Mouse (Mus musculus) stomach, embryonic 15.5 days (tissue): Measurements from ENCODE around the gene Filip1. TPM values are rescaled to one million over a fixed set of nuclear protein-coding genes. Genes with fewer than 3 reads are reported as not detected.

Experiments
- ATAC-seq: fragments of 200-750 bp; cut with Nextera tagmentation; 2 replicates; pipeline ENCODE4 v1.8.0; 2017; ENCODE audit warnings: low read depth, moderate number of reproducible peaks, moderate TSS enrichment; ENCODE audit not compliant: insufficient read depth, low FRiP score
- H3K27ac ChIP-seq: fragments of 300-500 bp; sonication (generic); 2 replicates; pipeline ENCODE4 v1.5.1; 2015; ENCODE audit warnings: mild to moderate bottlenecking, inconsistent platforms
- H3K27me3 ChIP-seq: fragments of 300-500 bp; sonication (generic); replicated peaks from 2 replicates; pipeline ENCODE4 v1.6.1; 2015; ENCODE audit warnings: inconsistent platforms
- H3K36me3 ChIP-seq: fragments of 300-500 bp; sonication (generic); 2 replicates; pipeline ENCODE4 v1.6.1; 2015; ENCODE audit warnings: inconsistent platforms
- H3K4me1 ChIP-seq: fragments of 300-500 bp; sonication (generic); 2 replicates; pipeline ENCODE4 v1.6.1; 2015; ENCODE audit warnings: inconsistent platforms
- H3K4me2 ChIP-seq: fragments of 300-500 bp; sonication (generic); 2 replicates; pipeline ENCODE4 v1.6.1; 2015; ENCODE audit warnings: mild to moderate bottlenecking, inconsistent platforms
- H3K4me3 ChIP-seq: fragments of 300-500 bp; sonication (generic); replicated peaks from 2 replicates; pipeline ENCODE4 v1.5.1; 2015; ENCODE audit warnings: inconsistent platforms
- H3K9ac ChIP-seq: fragments of 300-500 bp; sonication (generic); 2 replicates; pipeline ENCODE4 v1.6.1; 2015; ENCODE audit warnings: inconsistent platforms
- H3K9me3 ChIP-seq: fragments of 300-500 bp; sonication (generic); 2 replicates; pipeline ENCODE4 v1.6.1; 2016; ENCODE audit warnings: inconsistent platforms
- WGBS: fragments of 180-500 bp; shearing (Covaris S2); methylation state at CpG from one replicate; pipeline ENCODE4 v1.1.7; 2015; 5-methylcytosine and 5-hydroxymethylcytosine counted together
- polyA plus RNA-seq: library from polyadenylated mRNA; unstranded; fragments of >200 nt; fragmentation: Nextera tagmentation; extraction: Ambion mirVana; gene quantifications from 2 replicates; pipeline ENCODE4 v1.2.1, GENCODE M21; 2015

The Filip1 gene
- polyA plus RNA-seq, 1 experiment from 2014 or later = 11.9 TPM

- H3K27me3 ChIP-seq = no peaks in the 10 kb centered on the region
- H3K9me3 ChIP-seq = no peaks in the 10 kb centered on the region
- no peaks in the 10 kb centered on the region for H3K36me3 ChIP-seq
- WGBS = 52% methylated on average over 1 of the region's 1 CpGs
- H3K4me1 ChIP-seq = no peaks in the 10 kb centered on the region
- H3K9ac ChIP-seq = no peak overlapping the region
- H3K4me3 ChIP-seq = no peak overlapping the region
- H3K4me2 ChIP-seq = no peak overlapping the region
- H3K27ac ChIP-seq = no peak overlapping the region
- no peak for ATAC-seq
Measured at GRCm38 (mm10) chr9:80021648-80022047, 9.0 kb upstream of the Filip1 start.

DNA sequence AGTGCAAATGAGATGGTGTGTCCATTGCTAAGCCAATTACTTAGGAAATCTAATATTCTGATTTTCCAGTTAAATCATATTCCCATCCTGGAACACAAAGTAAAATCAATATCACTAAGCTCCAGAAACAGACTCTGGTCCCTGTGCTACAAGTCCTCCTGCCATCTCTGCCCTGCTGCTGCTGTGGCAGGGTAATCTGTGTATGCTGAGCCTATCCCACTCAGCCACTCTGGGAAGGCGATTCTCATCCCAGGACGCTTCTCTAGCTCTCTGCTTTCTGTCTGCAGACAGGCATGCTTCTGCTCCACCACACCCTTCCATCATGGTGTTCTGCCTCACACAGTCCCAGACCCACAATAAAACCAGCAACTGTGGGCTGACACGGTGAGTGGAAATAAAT, 7.8 kb upstream of the Filip1 start:
- Histone ChIP-seq H3K9ac (no peak overlapping the region), H3K9me3 (no peaks in the 10 kb centered on the region), H3K4me3 (no peak overlapping the region), H3K4me1 (no peaks in the 10 kb centered on the region), H3K27ac (no peak overlapping the region), H3K27me3 (no peaks in the 10 kb centered on the region), H3K4me2 (no peak overlapping the region), H3K36me3 (no peaks in the 10 kb centered on the region)
- ATAC-seq = no peak
- WGBS = 50% methylated on average over 3 of the region's 3 CpGs

GRCm38 (mm10) chr9:80012016-80012415, 635 bp downstream of the Filip1 start:
- Histone ChIP-seq H3K4me1 (no peaks in the 10 kb centered on the region), H3K27ac (no peak overlapping the region), H3K4me2 (no peak overlapping the region), H3K4me3 (no peak overlapping the region), H3K9me3 (no peaks in the 10 kb centered on the region), H3K27me3 (no peaks in the 10 kb centered on the region), H3K36me3 (no peaks in the 10 kb centered on the region), H3K9ac (no peak overlapping the region)
- ATAC-seq = no peak
- 81% methylated on average over 13 of the region's 13 CpGs for WGBS

- Histone ChIP-seq H3K27ac (no peak overlapping the region), H3K36me3 (no peaks in the 10 kb centered on the region), H3K27me3 (no peaks in the 10 kb centered on the region), H3K9me3 (no peaks in the 10 kb centered on the region), H3K4me3 (no peak overlapping the region), H3K4me2 (no peak overlapping the region), H3K4me1 (no peaks in the 10 kb centered on the region), H3K9ac (no peak overlapping the region)
- no peak for ATAC-seq
- 49% methylated on average over 14 of the region's 14 CpGs for WGBS
Measured at GRCm38 (mm10) chr9:80002394-80003188, 10.1 kb downstream of the Filip1 start.

DNA sequence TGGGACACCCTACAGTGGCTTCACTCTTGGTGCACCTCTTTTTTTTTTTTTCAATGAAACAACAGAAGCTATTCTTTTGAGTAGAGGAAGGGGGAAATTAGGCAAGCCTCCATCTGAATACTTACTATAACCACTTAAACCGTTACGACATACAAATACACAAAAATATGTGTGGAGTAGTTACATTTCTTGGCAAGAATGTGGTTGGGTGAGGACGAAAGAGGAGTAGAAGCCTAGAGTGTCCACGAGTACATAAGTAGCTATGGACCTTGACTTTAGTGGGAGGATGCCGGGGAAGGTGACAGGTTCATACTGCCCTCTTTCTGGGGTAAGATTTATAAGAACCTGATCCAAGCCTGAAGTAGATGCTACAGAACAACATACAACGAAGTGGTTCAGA, 15.4 kb downstream of the Filip1 start:
- H3K27ac ChIP-seq = no peak overlapping the region
- no peak overlapping the region for H3K4me2 ChIP-seq
- ATAC-seq = no peak
- H3K4me1 ChIP-seq = no peaks in the 10 kb centered on the region
- no peaks in the 10 kb centered on the region for H3K9me3 ChIP-seq
- H3K27me3 ChIP-seq = no peaks in the 10 kb centered on the region
- H3K36me3 ChIP-seq = no peaks in the 10 kb centered on the region
- no peak overlapping the region for H3K9ac ChIP-seq
- H3K4me3 ChIP-seq = no peak overlapping the region
- 85% methylated on average over 6 of the region's 6 CpGs for WGBS

DNA sequence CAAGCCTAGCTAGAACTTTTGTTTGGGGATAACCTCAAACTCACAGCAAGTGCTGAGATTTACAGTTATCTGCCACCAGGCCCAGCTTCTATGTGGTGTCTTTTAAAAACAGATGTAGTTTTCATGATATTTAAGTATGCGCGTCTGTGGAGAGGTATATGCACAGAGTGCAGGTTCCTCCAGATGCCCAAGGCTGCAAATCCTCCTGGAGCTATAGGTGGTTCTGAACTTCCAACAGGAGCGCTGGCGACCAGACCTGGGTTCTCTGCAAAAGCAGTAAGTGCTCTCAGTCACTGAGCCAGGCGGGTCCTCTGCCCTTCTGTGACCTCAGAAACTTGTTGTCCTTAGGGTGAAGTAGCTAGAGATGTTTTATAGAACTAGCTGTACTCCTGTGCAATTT, 18.4 kb downstream of the Filip1 start:
- Histone ChIP-seq H3K9me3 (no peaks in the 10 kb centered on the region), H3K27ac (no peak overlapping the region), H3K9ac (no peak overlapping the region), H3K4me2 (no peak overlapping the region), H3K27me3 (no peaks in the 10 kb centered on the region), H3K36me3 (no peaks in the 10 kb centered on the region), H3K4me3 (no peak overlapping the region), H3K4me1 (no peaks in the 10 kb centered on the region)
- no peak for ATAC-seq
- 92% methylated on average over 5 of the region's 5 CpGs for WGBS

DNA sequence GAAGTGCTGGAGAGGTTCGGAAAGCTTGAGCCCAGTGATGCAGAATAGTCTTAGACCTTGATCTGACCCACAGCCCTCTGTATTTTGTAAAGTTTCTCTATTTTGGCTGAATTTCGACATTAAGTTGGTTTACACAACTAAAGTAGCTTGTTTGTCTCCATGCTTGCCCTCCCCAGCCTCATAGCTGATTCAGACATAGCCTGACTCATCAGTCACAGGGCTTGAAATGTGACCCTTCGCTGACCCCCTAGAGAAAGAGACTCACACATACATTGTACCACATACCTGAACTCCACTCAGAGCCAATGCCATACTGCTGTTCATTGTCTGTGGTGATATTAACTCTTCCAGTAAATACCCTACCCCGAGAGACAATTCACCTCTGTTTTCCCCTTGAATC, 19.6 kb downstream of the Filip1 start:
- H3K4me2 ChIP-seq = no peak overlapping the region
- WGBS = 63% methylated on average over 4 of the region's 4 CpGs

GRCm38 (mm10) chr9:79990456-79991017, 22.1 kb downstream of the Filip1 start:
- no peak for ATAC-seq
- H3K4me3 ChIP-seq = no peak overlapping the region
- no peaks in the 10 kb centered on the region for H3K4me1 ChIP-seq
- no peaks in the 10 kb centered on the region for H3K27me3 ChIP-seq
- no peak overlapping the region for H3K9ac ChIP-seq
- no peak overlapping the region for H3K4me2 ChIP-seq
- H3K36me3 ChIP-seq = no peaks in the 10 kb centered on the region
- no peak overlapping the region for H3K27ac ChIP-seq
- 72% methylated on average over 16 of the region's 16 CpGs for WGBS
- H3K9me3 ChIP-seq = no peaks in the 10 kb centered on the region

More for the DNA sequence above, 19.6 kb downstream of the Filip1 start:
- Histone ChIP-seq H3K9ac (no peak overlapping the region), H3K27me3 (no peaks in the 10 kb centered on the region), H3K4me3 (no peak overlapping the region), H3K27ac (no peak overlapping the region), H3K9me3 (no peaks in the 10 kb centered on the region), H3K36me3 (no peaks in the 10 kb centered on the region), H3K4me1 (no peaks in the 10 kb centered on the region)
- no peak for ATAC-seq

GRCm38 (mm10) chr9:79989703-79990102, 22.9 kb downstream of the Filip1 start:
- Histone ChIP-seq H3K36me3 (no peaks in the 10 kb centered on the region), H3K4me2 (no peak overlapping the region), H3K27me3 (no peaks in the 10 kb centered on the region), H3K9me3 (no peaks in the 10 kb centered on the region), H3K4me3 (no peak overlapping the region), H3K27ac (no peak overlapping the region), H3K9ac (no peak overlapping the region), H3K4me1 (no peaks in the 10 kb centered on the region)
- WGBS = 89% methylated on average over 1 of the region's 1 CpGs
- ATAC-seq = no peak

DNA sequence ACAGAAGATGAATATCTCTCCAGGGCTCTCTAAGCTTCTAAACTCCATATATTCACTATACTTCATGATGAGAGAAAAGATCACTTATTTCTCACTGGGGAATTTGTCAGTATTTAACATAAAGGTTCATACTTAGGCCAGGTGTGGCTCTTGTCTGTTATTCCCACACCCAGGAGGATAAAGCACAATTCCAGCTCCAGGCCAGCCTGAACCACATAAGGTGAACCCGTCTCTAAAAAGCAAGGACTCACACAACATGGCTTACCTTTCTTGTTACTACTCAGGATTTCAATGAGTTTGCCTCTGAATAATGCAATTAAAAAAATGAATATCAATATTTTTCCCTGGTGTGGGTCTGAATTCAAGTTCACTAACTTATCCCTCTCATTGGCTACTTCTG, 23.6 kb downstream of the Filip1 start:
- Histone ChIP-seq H3K9me3 (no peaks in the 10 kb centered on the region), H3K4me3 (no peak overlapping the region), H3K27ac (no peak overlapping the region), H3K27me3 (no peaks in the 10 kb centered on the region), H3K9ac (no peak overlapping the region), H3K4me1 (no peaks in the 10 kb centered on the region), H3K4me2 (no peak overlapping the region), H3K36me3 (no peaks in the 10 kb centered on the region)
- 81% methylated on average over 1 of the region's 1 CpGs for WGBS
- no peak for ATAC-seq

- Histone ChIP-seq H3K4me3 (no peak overlapping the region), H3K9ac (no peak overlapping the region), H3K9me3 (no peaks in the 10 kb centered on the region), H3K27ac (no peak overlapping the region), H3K27me3 (no peaks in the 10 kb centered on the region), H3K4me1 (no peaks in the 10 kb centered on the region), H3K36me3 (no peaks in the 10 kb centered on the region), H3K4me2 (no peak overlapping the region)
- 83% methylated on average over 10 of the region's 10 CpGs for whole genome bisulfite sequencing
- no peak for ATAC-seq
Measured at GRCm38 (mm10) chr9:79983244-79983643, 29.4 kb downstream of the Filip1 start.

- no peak for ATAC-seq
- Histone ChIP-seq H3K4me2 (no peak overlapping the region), H3K36me3 (no peaks in the 10 kb centered on the region), H3K4me1 (peaks cover 3% of the 10 kb centered on the region; the same call in 1 of the 2 replicates), H3K4me3 (no peak overlapping the region), H3K27me3 (no peaks in the 10 kb centered on the region), H3K9me3 (no peaks in the 10 kb centered on the region), H3K9ac (no peak overlapping the region), H3K27ac (no peak overlapping the region)
- WGBS = 66% methylated on average over 2 of the region's 2 CpGs
Measured at GRCm38 (mm10) chr9:79979274-79979673, 33.4 kb downstream of the Filip1 start.
